Mouse (Mus musculus) cerebellum, adult 2 months (tissue): ENCODE measurements around the gene Olfr1511. TPM values are rescaled to one million over a fixed set of nuclear protein-coding genes. Genes with fewer than 3 reads are reported as not detected.
"Not testable (repeated sequence)": the region's sequence is repeated elsewhere in the genome, so short reads cannot be mapped to it uniquely, and the experiment has no call there.

Experiments used
- DNase-seq, 2 experiments: peaks; one replicate each; pipeline ENCODE4 v3.0.0; 2021
- H3K27ac ChIP-seq: fragments of 200-500 bp; 2 replicates; pipeline ENCODE4 v1.5.1; 2012; ENCODE audit warnings: low read length, control low read depth, inconsistent platforms; ENCODE audit not compliant: insufficient read depth
- H3K27me3 ChIP-seq: fragments of 200-500 bp; 2 replicates; pipeline ENCODE4 v1.6.1; 2012; ENCODE audit warnings: inconsistent platforms, mild to moderate bottlenecking, low read length, moderate library complexity; ENCODE audit not compliant: control insufficient read depth, insufficient read depth
- H3K4me1 ChIP-seq: fragments of 200-500 bp; 2 replicates; pipeline ENCODE4 v1.6.1; 2011; ENCODE audit warnings: low read length; ENCODE audit not compliant: control insufficient read depth, insufficient read depth
- H3K4me3 ChIP-seq: fragments of 200-500 bp; replicated peaks from 2 replicates; pipeline ENCODE3; 2011; ENCODE audit warnings: mild to moderate bottlenecking, low read depth, low read length, control low read depth; ENCODE audit not compliant: insufficient read depth
- CTCF ChIP-seq: fragments of 200-500 bp; IDR thresholded peaks from 2 replicates; pipeline ENCODE4 v1.5.1; 2011; ENCODE audit warnings: low read depth, mild to moderate bottlenecking, control low read depth, low read length, moderate library complexity, borderline replicate concordance; ENCODE audit not compliant: insufficient read depth
- POLR2A ChIP-seq: fragments of 200-500 bp; IDR thresholded peaks from 2 replicates; pipeline ENCODE4 v1.6.1; 2011; ENCODE audit warnings: low read length, control low read depth, borderline replicate concordance; ENCODE audit not compliant: insufficient read depth
- WGBS: fragments of 180-500 bp; shearing (Covaris S2); methylation state at CpG from one replicate; pipeline ENCODE4 v1.1.7; 2018; 5-methylcytosine and 5-hydroxymethylcytosine counted together
- polyA plus RNA-seq: library from polyadenylated mRNA; depleted of rRNA; stranded (reverse); fragments of >200 nt; gene quantifications from 2 replicates; pipeline ENCODE4 v1.2.3, GENCODE M21; 2012; rRNA removed

Olfr1511 gene
- polyA plus RNA-seq: not detected in 2 replicates

- Histone ChIP-seq H3K27me3 (no peaks in the 10 kb centered on the region), H3K4me1 (no peaks in the 10 kb centered on the region), H3K27ac (no peak within 1 kb of the TSS), H3K4me3 (no peak within 1 kb of the TSS)
- no peak for DNase-seq
- no peak for TF ChIP-seq POLR2A
- no peak for TF ChIP-seq CTCF
- WGBS: 77% methylated on average over 4 of the region's 4 CpGs
Measured at GRCm38 (mm10) chr14:52397279-52397678, at the start of gene Olfr1511. Gene Olfr1511, minus strand, starts transcription at chr14:52397379.

- Histone ChIP-seq H3K4me3 (no peak within 1 kb of the TSS), H3K4me1 (no peaks in the 10 kb centered on the region), H3K27me3 (no peaks in the 10 kb centered on the region), H3K27ac (no peak within 1 kb of the TSS)
- no peak for TF ChIP-seq POLR2A
- TF ChIP-seq CTCF: no peak
- DNase-seq: no peak
Measured at GRCm38 (mm10) chr14:52442690-52443089, 45.5 kb upstream of the Olfr1511 start, which contains the start of gene Olfr1509. Gene Olfr1509, plus strand, starts transcription at chr14:52442990.

GRCm38 (mm10) chr14:52427686-52428085, 30.5 kb upstream of the Olfr1511 start:
- no peaks in the 10 kb centered on the region for H3K4me1 ChIP-seq
- H3K27ac ChIP-seq: no peak overlapping the region
- H3K4me3 ChIP-seq: no peak overlapping the region
- DNase-seq: no peak
- 83% methylated on average over 1 of the region's 1 CpGs for whole genome bisulfite sequencing
- TF ChIP-seq CTCF: no peak
- no peaks in the 10 kb centered on the region for H3K27me3 ChIP-seq

- no peak within 1 kb of the TSS for H3K4me3 ChIP-seq
- DNase-seq: no peak
- no peaks in the 10 kb centered on the region for H3K4me1 ChIP-seq
- no peaks in the 10 kb centered on the region for H3K27me3 ChIP-seq
- no peak within 1 kb of the TSS for H3K27ac ChIP-seq
- no peak for TF ChIP-seq POLR2A
- TF ChIP-seq CTCF: no peak
- WGBS: 86% methylated on average over 3 of the region's 3 CpGs
Measured at GRCm38 (mm10) chr14:52414273-52414672, 17.1 kb upstream of the Olfr1511 start, which contains the start of gene Olfr1510. Gene Olfr1510, minus strand, starts transcription at chr14:52414373.

- not testable (repeated sequence) for H3K27me3 ChIP-seq, H3K4me1 ChIP-seq, DNase-seq, H3K4me3 ChIP-seq, H3K27ac ChIP-seq
- WGBS: 31% methylated on average over 9 of the region's 10 CpGs
Measured at GRCm38 (mm10) chr14:52410142-52410919, 13.2 kb upstream of the Olfr1511 start.

DNA sequence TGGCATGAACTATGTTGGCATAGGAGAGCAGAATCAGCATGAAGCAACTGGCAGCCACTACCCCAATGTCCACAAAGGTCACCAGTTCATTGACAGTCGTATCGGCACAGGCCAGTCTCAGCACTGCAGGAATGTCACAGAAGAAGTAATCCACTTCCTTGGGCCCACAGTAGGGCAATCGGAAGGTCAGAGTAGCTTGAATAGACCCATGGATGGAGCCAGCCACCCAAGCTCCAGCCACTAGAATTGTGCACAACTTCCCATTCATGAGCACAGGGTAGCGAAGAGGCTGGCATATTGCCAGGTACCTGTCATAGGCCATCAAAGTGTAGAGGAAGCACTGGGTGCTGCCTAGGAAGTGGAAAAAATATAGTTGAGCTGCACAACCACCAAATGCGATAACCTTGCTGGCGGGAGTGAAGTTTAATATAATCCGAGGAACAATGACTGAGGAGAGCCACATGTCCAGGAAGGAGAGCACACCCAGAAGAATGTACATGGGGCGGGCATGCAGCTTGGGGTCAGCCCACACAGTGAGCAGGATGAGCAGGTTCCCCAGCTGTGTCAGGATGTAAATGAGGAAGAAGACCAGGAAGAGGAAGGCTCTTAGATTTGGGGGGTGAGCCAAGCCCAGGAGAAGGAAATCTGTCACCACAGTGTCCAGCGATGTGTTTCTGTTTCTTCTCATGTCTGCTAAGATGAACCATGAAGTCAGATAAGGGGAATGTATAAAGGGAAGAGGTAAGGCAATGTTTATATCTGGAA, 6.9 kb downstream of the Olfr1511 start:
- 64% methylated on average over 9 of the region's 9 CpGs for WGBS
- H3K27me3 ChIP-seq, H3K4me1 ChIP-seq, H3K4me3 ChIP-seq, DNase-seq, H3K27ac ChIP-seq: not testable (repeated sequence)

DNA sequence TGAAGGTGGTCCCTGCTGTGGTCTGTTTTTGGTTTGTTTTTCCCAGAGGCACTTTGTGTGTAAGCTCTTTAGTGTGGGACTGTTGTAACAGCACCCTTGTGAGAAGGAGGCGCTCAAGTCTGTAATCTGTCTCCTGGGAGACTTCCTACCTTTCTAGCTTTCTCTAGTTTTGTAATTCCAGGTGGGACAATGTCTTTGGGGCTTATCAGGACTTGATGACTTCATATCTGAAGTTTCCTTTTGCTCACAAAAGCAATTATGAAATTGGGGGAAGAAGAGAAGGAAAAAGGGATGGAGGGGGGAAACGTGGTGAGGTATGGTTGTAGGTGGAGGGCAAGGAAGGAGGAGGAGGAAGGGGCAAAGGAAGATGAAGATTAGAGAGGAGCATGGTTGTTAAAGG, 18.1 kb downstream of the Olfr1511 start, which contains the start of gene Olfr1512:
Gene Olfr1512, minus strand, starts transcription at position 101 of the 400 bp plus-strand sequence.
- TF ChIP-seq POLR2A (no peak), CTCF (no peak)
- Histone ChIP-seq H3K4me1 (no peaks in the 10 kb centered on the region), H3K27ac (no peak within 1 kb of the TSS), H3K4me3 (no peak within 1 kb of the TSS), H3K27me3 (no peaks in the 10 kb centered on the region)
- DNase-seq: no peak
- 78% methylated on average over 2 of the region's 2 CpGs for WGBS

DNA sequence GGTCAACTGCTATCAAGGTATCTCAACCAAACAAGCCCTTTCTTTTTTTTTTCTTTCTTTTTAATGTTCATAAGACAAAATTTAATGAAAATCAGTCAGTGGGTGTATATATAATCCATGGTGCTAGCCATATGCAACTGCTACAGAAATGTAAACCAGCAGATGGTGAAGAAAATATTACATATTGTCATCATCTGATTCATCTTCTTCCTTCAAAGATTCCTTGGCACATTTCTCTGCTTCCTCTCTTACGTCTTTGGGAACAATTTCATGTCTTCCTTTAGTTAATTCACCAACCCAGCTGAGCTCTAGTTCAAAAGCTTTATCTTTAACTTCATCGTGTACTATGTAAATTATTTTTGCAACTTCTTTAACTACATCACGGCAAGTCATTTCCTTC, 28.4 kb downstream of the Olfr1511 start:
- Histone ChIP-seq H3K27ac (no peak overlapping the region), H3K4me3 (no peak overlapping the region), H3K27me3 (no peaks in the 10 kb centered on the region), H3K4me1 (no peaks in the 10 kb centered on the region)
- no peak for TF ChIP-seq POLR2A
- no peak for TF ChIP-seq CTCF
- WGBS: 87% methylated on average over 3 of the region's 3 CpGs
- no peak for DNase-seq
